Mouse (Mus musculus) layer of hippocampus, adult 8-10 months (tissue): ENCODE measurements at regions not wholly inside any gene's neighbourhood (a gene's known extent, or its start where the extent isn't known, plus 50 kb on each side); places are given as distances from the start of the nearest gene placed in this dataset.

Source experiments
- DNase-seq, 2 experiments: peaks; one replicate each; pipeline ENCODE4 v3.0.0; 2022; ENCODE audit warnings: low spot score in 2 of 2

DNA sequence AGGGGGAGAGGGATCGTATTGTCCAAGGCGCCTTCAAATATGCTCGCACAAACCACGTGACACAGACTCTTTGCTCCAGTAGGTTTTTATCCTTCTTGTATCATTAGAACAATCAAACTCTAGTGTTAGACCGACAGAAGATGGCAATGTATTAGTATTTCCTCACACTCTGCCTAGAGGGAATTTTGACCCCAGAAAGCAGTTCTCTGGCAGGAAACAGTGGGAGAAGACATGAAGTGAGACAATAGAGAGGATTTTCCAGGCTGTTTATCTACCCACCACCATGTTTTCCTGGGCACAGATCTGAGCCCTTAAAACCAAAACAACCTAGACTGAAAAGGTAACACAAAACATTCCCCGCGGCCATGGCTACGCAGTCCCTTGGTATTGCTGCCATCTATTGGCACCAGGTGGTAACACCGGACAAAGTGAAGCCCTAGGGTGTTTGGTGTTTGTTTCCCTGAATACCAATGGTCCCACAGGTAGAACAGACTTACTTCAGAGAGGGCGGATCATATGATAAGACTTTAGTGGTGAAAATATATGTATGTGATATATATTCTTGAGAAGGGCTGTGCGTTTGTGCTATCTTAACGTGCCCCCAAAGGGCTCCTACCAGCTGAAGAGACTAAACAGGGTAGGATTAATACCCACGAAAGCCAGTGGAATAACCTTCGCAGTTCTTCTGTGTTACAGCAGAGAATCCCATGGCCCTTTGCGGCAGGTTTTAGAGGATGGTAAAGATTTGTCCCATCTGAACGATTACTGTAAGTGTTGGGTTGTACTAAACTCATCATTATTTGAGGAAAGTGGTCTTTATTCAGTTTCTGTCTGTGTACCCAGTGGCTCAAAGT, 1430.5 kb downstream of the Slc22a22 start:
- DNase-seq: peak; percentile 32 to 74

- DNase-seq: no peak
Observed at GRCm38 (mm10) chr15:56045510-56046245, 1431.7 kb downstream of the Slc22a22 start.

GRCm38 (mm10) chr15:56043282-56043681, 1434.1 kb downstream of the Slc22a22 start:
- DNase-seq: no peak

DNA sequence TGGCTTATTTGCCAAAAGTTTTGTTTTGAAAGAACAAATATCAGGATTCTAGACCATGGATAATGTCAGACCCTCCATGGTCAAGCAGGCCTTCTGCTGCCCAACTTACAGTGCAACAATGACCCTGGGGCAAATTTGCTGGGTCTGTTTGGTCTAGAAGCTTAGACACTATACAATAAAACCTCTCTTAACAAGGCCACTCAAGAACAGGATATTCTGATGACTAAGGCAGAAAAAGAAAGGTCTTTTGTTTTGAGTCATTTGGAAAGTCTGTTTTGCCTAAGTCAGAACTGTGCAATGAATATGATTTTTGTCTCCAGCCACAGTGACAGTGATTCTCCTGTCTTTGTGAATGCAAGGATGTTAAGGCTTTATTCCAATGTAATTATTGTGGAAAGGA, 1435.0 kb downstream of the Slc22a22 start:
- DNase-seq: no peak

DNA sequence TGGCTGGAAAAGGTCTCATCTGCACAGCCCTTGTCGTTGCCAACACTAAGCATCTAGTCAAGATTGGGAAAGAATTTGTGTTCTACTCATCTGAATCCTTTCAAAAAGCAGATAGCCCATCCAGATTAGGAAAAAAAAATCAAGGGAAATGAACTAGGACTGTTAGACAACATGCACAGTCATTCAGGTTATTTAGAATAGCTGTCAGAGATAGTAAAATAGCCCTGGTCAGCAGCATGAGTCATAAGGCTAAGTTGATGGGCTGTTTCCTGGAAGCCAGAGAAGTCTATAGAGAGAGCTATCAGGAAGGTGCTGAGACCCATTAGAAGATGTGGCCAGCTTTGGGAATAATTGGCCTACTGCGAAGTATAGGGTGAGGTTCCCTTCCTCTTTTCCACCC, 1447.4 kb downstream of the Slc22a22 start:
- DNase-seq: no peak

DNA sequence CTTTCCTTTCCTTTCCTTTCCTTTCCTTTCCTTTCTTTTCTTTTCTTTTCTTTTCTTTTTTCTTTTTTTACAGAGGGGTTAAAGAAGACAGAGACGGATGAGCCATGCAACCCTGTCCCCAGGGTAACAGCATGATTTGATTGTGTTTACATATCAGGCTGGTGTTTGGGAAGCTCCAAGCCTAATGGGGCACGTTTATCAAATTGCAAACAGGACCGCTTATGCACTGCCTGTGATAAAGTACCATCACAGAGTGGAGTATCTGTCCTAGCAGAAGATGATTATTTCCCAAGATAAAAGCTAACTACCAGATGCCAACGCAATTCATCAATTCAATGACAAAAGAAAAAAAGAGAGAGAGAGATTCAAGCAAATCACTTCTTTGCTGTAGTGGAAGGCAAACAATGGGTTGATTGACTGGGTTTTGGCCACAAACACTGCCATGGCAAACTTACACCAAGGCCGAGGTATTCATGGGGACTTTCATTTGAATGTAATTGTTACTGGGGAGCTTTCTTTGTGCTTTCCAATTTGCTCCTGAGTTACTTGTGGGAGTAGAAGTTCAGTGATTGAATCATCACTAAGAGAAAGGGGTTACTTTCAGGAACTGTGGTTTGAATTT, 1450.1 kb downstream of the Slc22a22 start:
- DNase-seq: no peak

DNA sequence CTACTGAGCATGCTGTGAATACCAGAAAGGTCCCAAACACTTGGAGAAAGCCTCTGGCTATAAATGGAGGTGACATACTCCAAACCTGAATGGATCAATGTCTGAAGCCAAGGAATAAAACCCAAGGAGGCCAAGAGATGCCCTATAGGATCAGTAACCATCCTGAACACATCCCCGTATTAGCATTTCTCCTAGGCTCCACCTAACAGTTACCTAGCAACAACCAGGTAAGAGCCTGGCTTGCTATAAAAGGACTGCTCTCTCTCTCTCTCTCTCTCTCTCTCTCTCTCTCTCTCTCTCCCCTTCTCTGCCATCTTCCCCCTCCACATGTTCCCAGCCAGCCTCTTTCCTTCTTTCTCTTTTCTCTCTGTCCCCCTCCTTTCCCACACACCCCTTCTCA, 1452.7 kb downstream of the Slc22a22 start:
- no peak for DNase-seq

GRCm38 (mm10) chr15:56023862-56024484, 1453.5 kb downstream of the Slc22a22 start:
- DNase-seq: no peak

GRCm38 (mm10) chr15:56022315-56022714, 1455.1 kb downstream of the Slc22a22 start:
- DNase-seq: no peak

GRCm38 (mm10) chr15:56018141-56018540, 1459.3 kb downstream of the Slc22a22 start:
- DNase-seq: no peak

- DNase-seq: no peak
Observed at GRCm38 (mm10) chr15:56017561-56017960, 1459.9 kb downstream of the Slc22a22 start.

DNA sequence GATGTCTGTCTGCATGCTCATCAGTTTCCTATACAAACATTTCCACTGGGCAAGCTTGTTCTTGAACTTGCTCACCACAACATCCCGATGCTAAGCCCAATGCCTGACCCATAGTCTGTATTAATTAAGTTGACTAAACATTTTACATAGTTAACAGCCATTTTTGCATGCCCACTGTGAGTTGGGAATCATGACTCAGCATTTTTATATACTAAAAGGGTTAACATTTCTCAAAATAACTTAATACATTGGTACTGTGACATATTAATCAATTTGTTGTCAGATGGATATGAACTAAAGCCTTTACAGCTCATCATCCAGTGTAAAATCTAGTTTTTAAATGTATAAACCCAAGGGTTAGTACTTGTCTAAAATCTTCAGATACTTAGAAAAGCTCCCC, 1461.4 kb downstream of the Slc22a22 start:
- DNase-seq: no peak

DNA sequence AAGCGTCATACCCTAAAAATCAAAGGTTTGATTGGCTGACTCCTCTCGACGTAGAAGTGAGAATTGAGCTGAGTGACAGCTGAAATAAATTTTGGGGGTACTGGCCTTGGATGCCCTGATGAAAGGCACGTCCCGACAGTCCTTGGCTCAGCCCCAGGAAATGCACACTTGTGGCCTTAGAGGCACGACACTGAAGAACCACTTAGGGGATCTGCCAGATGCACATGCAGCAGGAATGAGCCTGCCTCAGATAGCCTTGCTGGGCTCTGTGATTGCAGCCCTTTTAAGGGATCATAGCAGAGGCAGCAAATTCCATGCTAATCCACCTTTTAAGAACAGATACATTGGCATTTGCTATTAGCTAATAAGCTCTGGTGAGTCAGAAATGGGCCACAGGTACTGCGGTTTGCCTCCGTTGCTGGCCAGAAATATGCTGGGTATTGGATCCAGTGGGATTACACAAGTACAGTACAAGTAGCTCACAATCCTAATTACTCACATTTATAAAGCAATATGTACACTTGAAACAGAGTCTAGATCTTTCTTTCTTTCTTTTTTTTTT, 1463.3 kb downstream of the Slc22a22 start:
- DNase-seq: no peak

- no peak for DNase-seq
Observed at GRCm38 (mm10) chr15:56008603-56009174, 1468.7 kb downstream of the Slc22a22 start.

- DNase-seq: no peak
Observed at GRCm38 (mm10) chr15:56007376-56007775, 1470.0 kb downstream of the Slc22a22 start.

DNA sequence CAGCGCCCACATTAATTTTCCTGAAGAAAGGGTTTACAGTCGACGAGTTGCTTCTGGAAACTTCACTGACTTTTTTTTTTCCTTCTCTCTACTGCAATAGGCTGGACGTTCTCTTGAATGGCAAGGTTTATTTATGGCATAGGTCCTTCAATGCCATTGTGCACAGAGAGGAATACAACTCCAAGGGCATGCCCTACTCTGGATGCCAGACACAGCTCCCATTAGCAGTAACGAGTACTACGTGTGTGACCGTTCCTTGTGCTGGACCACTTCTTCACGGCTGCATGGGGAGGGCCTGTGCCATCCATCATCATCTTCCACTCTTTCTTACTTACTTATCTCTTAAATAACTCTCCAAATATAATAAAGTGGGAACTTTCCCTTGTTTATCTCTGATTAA, 1472.1 kb downstream of the Slc22a22 start:
- no peak for DNase-seq

DNA sequence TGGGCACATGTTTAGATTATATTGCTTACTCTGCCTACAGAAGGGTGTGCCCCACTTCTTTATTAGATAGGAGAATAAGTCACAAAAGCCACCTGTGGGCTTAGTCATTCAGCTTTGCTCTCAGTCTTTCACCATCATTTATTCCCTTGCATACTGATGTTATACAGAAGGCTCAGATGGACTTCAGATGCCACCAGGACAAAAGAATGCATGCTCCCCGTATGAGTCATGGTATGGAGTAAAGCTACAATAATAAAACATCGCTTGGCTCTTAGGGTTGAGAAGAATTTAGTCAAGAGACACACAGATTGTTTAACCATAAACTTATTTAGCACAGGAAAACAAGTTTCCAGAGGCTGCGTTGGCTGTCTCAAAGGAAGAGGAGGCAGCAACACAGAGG, 1473.5 kb downstream of the Slc22a22 start:
- DNase-seq: no peak

- DNase-seq: no peak
Observed at GRCm38 (mm10) chr15:55999605-56000004, 1477.8 kb downstream of the Slc22a22 start.

GRCm38 (mm10) chr15:55997977-55998376, 1479.4 kb downstream of the Slc22a22 start:
- DNase-seq: no peak

GRCm38 (mm10) chr15:55994680-55995079, 1482.7 kb downstream of the Slc22a22 start:
- no peak for DNase-seq

DNA sequence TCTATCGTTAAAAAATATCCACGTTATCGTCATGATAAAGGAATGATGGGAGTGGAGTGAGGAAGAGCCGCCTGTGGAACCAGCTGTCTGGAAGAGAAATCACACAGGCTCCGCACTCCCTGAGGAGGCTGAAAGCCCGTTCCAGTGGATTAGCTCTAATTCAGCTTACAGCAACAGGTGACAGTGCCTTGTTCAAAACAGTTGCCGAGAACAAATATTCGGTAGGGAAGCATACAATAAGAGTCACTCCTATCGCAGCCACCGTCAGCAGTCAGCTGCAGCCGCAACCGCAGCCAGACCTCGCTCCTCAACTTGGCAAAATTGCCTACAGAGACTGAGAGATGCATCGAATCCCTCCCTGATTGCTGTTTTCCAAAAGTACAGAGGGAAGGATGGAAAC, 1501.6 kb downstream of the Slc22a22 start:
- DNase-seq: no peak
